Mouse (Mus musculus) forebrain, embryonic 16.5 days (tissue): ENCODE measurements at regions not wholly inside any gene's neighbourhood (a gene's known extent, or its start where the extent isn't known, plus 50 kb on each side); places are given as distances from the start of the nearest gene placed in this dataset.

ENCODE experiments used
- ATAC-seq: fragments of 200-750 bp; cut with Nextera tagmentation; 2 replicates; pipeline ENCODE4 v1.8.0; 2017; ENCODE audit warnings: mild to moderate bottlenecking, moderate library complexity
- H3K27ac ChIP-seq: fragments of 300-500 bp; sonication (generic); 2 replicates; pipeline ENCODE4 v1.5.1; 2014; ENCODE audit warnings: low read length, control low read depth
- H3K27me3 ChIP-seq: fragments of 300-500 bp; sonication (generic); replicated peaks from 2 replicates; pipeline ENCODE4 v1.6.1; 2014; ENCODE audit warnings: low read length; ENCODE audit not compliant: control insufficient read depth, insufficient read depth
- H3K36me3 ChIP-seq: fragments of 300-500 bp; sonication (generic); 2 replicates; pipeline ENCODE4 v1.6.1; 2014; ENCODE audit not compliant: control insufficient read depth, insufficient read depth
- H3K4me1 ChIP-seq: fragments of 300-500 bp; sonication (generic); replicated peaks from 2 replicates; pipeline ENCODE4 v1.6.1; 2014; ENCODE audit warnings: low read length; ENCODE audit not compliant: control insufficient read depth, insufficient read depth
- H3K4me2 ChIP-seq: fragments of 300-500 bp; sonication (generic); 2 replicates; pipeline ENCODE4 v1.6.1; 2014; ENCODE audit warnings: mild to moderate bottlenecking, low read length, control low read depth
- H3K4me3 ChIP-seq: fragments of 300-500 bp; sonication (generic); replicated peaks from 2 replicates; pipeline ENCODE4 v1.5.1; 2014; ENCODE audit warnings: mild to moderate bottlenecking, low read length, control low read depth
- H3K9ac ChIP-seq: fragments of 300-500 bp; sonication (generic); replicated peaks from 2 replicates; pipeline ENCODE4 v1.6.1; 2014; ENCODE audit warnings: low read depth, low read length, control low read depth
- H3K9me3 ChIP-seq: fragments of 300-500 bp; sonication (generic); 2 replicates; pipeline ENCODE4 v1.6.1; 2016; ENCODE audit warnings: low read length; ENCODE audit not compliant: control insufficient read depth
- WGBS: fragments of 180-500 bp; shearing (Covaris S2); extraction: QIAGEN DNeasy Blood & Tissue Kit; methylation state at CpG from one replicate; pipeline ENCODE4 v1.1.7; 2014; 5-methylcytosine and 5-hydroxymethylcytosine counted together

- WGBS, result 34% methylated on average over 5 of the region's 5 CpGs
- ATAC-seq, result peak; percentile 92
- Histone ChIP-seq H3K4me1 (0 out of 2 replicates have a peak, but pooled peaks cover 2% of the 10 kb centered on the region), H3K4me3 (no peak overlapping the region), H3K27me3 (no peaks in the 10 kb centered on the region), H3K9me3 (no peaks in the 10 kb centered on the region), H3K4me2 (no peak overlapping the region), H3K27ac (peak overlapping the region; percentile 6; the same call in 1 of the 2 replicates), H3K36me3 (no peaks in the 10 kb centered on the region), H3K9ac (no peak overlapping the region)
These were observed 70.8 kb downstream of the Toporsl start for GRCm38 (mm10) chr4:52666768-52667480.

DNA sequence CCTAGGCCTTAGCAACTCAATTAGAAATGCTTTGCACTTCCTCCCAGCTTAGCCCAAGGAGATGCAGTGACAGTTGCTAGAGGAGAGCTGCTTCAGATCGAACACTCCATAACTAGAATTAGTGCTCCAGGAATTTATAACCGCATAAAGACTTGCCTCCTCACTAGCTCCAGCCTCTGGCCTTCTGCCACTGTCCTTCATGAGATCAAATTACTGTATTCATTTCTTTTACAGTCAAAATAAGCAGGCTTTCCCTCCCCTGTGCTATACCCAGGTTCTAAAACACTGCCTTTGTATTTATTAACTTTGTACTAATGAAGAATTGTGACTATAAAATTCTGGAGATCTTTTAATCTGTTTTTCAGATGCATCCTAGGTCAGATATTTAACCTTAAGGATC lies 104.8 kb upstream of the Olfr275 start:
- H3K4me2 ChIP-seq, result no peak overlapping the region
- H3K27me3 ChIP-seq, result no peaks in the 10 kb centered on the region
- H3K9me3 ChIP-seq, result no peaks in the 10 kb centered on the region
- no peak overlapping the region for H3K27ac ChIP-seq
- H3K9ac ChIP-seq, result no peak overlapping the region
- WGBS, result 28% methylated on average over 2 of the region's 2 CpGs
- no peak for ATAC-seq
- H3K36me3 ChIP-seq, result no peaks in the 10 kb centered on the region
- H3K4me3 ChIP-seq, result no peak overlapping the region
- H3K4me1 ChIP-seq, result 0 out of 2 replicates have a peak, but pooled peaks cover 2% of the 10 kb centered on the region

- Histone ChIP-seq H3K27ac (no peak overlapping the region), H3K9ac (no peak overlapping the region), H3K4me3 (no peak overlapping the region), H3K36me3 (no peaks in the 10 kb centered on the region), H3K4me2 (no peak overlapping the region), H3K4me1 (no peaks in the 10 kb centered on the region), H3K27me3 (no peaks in the 10 kb centered on the region), H3K9me3 (no peaks in the 10 kb centered on the region)
- WGBS, result 72% methylated on average over 6 of the region's 6 CpGs
- ATAC-seq, result peak; percentile 43; the same call in 1 of the 2 replicates
These were observed 88.2 kb upstream of the Olfr275 start for GRCm38 (mm10) chr4:52726203-52726602.

- 25% methylated on average over 14 of the region's 14 CpGs for WGBS
- Histone ChIP-seq H3K36me3 (no peaks in the 10 kb centered on the region), H3K4me1 (no peaks in the 10 kb centered on the region), H3K9me3 (no peaks in the 10 kb centered on the region), H3K4me3 (no peak overlapping the region), H3K27me3 (no peaks in the 10 kb centered on the region), H3K9ac (no peak overlapping the region), H3K4me2 (no peak overlapping the region), H3K27ac (no peak overlapping the region)
- ATAC-seq, result peak; percentile 94
These were observed 87.6 kb upstream of the Olfr275 start for GRCm38 (mm10) chr4:52726625-52727297.

- H3K9ac ChIP-seq, result no peak overlapping the region
- WGBS, result 89% methylated on average over 8 of the region's 8 CpGs
- no peaks in the 10 kb centered on the region for H3K4me1 ChIP-seq
- ATAC-seq, result no peak
- no peak overlapping the region for H3K27ac ChIP-seq
- H3K36me3 ChIP-seq, result no peaks in the 10 kb centered on the region
- no peaks in the 10 kb centered on the region for H3K9me3 ChIP-seq
- no peak overlapping the region for H3K4me2 ChIP-seq
- no peak overlapping the region for H3K4me3 ChIP-seq
- H3K27me3 ChIP-seq, result no peaks in the 10 kb centered on the region
These were observed 81.3 kb upstream of the Olfr275 start for GRCm38 (mm10) chr4:52733141-52733540.

- no peaks in the 10 kb centered on the region for H3K36me3 ChIP-seq
- H3K9ac ChIP-seq, result no peak overlapping the region
- no peak for ATAC-seq
- 41% methylated on average over 9 of the region's 9 CpGs for WGBS
- H3K9me3 ChIP-seq, result no peaks in the 10 kb centered on the region
- no peak overlapping the region for H3K4me2 ChIP-seq
- no peaks in the 10 kb centered on the region for H3K27me3 ChIP-seq
- no peak overlapping the region for H3K27ac ChIP-seq
- H3K4me1 ChIP-seq, result no peaks in the 10 kb centered on the region
- H3K4me3 ChIP-seq, result no peak overlapping the region
These were observed 74.6 kb upstream of the Olfr275 start for GRCm38 (mm10) chr4:52739543-52740474.

- Histone ChIP-seq H3K4me2 (no peak overlapping the region), H3K4me1 (no peaks in the 10 kb centered on the region), H3K9ac (no peak overlapping the region), H3K27me3 (no peaks in the 10 kb centered on the region), H3K27ac (no peak overlapping the region), H3K9me3 (no peaks in the 10 kb centered on the region), H3K4me3 (no peak overlapping the region), H3K36me3 (no peaks in the 10 kb centered on the region)
- 49% methylated on average over 8 of the region's 8 CpGs for WGBS
- no peak for ATAC-seq
These were observed 61.4 kb upstream of the Olfr275 start for GRCm38 (mm10) chr4:52752838-52753509.
